Mouse (Mus musculus): ENCODE measurements at regions not wholly inside any gene's neighbourhood (a gene's known extent, or its start where the extent isn't known, plus 50 kb on each side); places are given as distances from the start of the nearest gene placed in this dataset.

- no peak for DNase-seq (ENCODE audit: low spot score)
These were observed 437.8 kb downstream of the Adam3 start for GRCm38 (mm10) chr8:24287861-24288260.

- peak; percentile 46 for DNase-seq (ENCODE audit: low spot score)
These were observed 440.7 kb downstream of the Adam3 start for GRCm38 (mm10) chr8:24284966-24285365.

- no peak for DNase-seq (ENCODE audit: low spot score)
These were observed 441.7 kb downstream of the Adam3 start for GRCm38 (mm10) chr8:24283901-24284405.

GRCm38 (mm10) chr8:24280296-24280695, 445.4 kb downstream of the Adam3 start:
- DNase-seq (ENCODE audit: low spot score), result no peak

GRCm38 (mm10) chr8:24278391-24278790, 447.3 kb downstream of the Adam3 start:
- no peak for DNase-seq (ENCODE audit: low spot score)

GRCm38 (mm10) chr8:24261359-24261758, 464.3 kb downstream of the Adam3 start:
- no peak for DNase-seq (ENCODE audit: low spot score)

- no peak for DNase-seq (ENCODE audit: low spot score)
These were observed 467.0 kb downstream of the Adam3 start for GRCm38 (mm10) chr8:24258622-24259021.

- no peak for DNase-seq (ENCODE audit: low spot score)
These were observed 483.4 kb downstream of the Adam3 start for GRCm38 (mm10) chr8:24242211-24242610.

GRCm38 (mm10) chr8:24240211-24240983, 485.3 kb downstream of the Adam3 start:
- no peak for DNase-seq (ENCODE audit: low spot score)

GRCm38 (mm10) chr8:24234981-24235380, 490.7 kb downstream of the Adam3 start:
- no peak for DNase-seq (ENCODE audit: low spot score)

- no peak for DNase-seq (ENCODE audit: low spot score)
These were observed 497.5 kb downstream of the Adam3 start for GRCm38 (mm10) chr8:24228148-24228547.

- DNase-seq (ENCODE audit: low spot score), result no peak
These were observed 498.1 kb downstream of the Adam3 start for GRCm38 (mm10) chr8:24227331-24228072.

GRCm38 (mm10) chr8:24220222-24220621, 505.4 kb downstream of the Adam3 start:
- DNase-seq (ENCODE audit: low spot score), result no peak

GRCm38 (mm10) chr8:24216655-24217054, 509.0 kb downstream of the Adam3 start:
- DNase-seq (ENCODE audit: low spot score), result no peak

GRCm38 (mm10) chr8:24215510-24216138, 510.0 kb downstream of the Adam3 start:
- DNase-seq (ENCODE audit: low spot score), result no peak

GRCm38 (mm10) chr8:24214315-24214714, 511.3 kb downstream of the Adam3 start:
- DNase-seq (ENCODE audit: low spot score), result no peak

- DNase-seq (ENCODE audit: low spot score), result no peak
These were observed 513.1 kb downstream of the Adam3 start for GRCm38 (mm10) chr8:24212216-24213200.

GRCm38 (mm10) chr8:24211091-24211490, 514.6 kb downstream of the Adam3 start:
- DNase-seq (ENCODE audit: low spot score), result no peak

All from ovary, postnatal 14 days (tissue).